Mouse (Mus musculus) layer of hippocampus, postnatal 25 days (tissue): Measurements from ENCODE around the gene Mmrn1. TPM values are rescaled to one million over a fixed set of nuclear protein-coding genes. Genes with fewer than 3 reads are reported as not detected.
"Not testable (repeated sequence)": the region's sequence is repeated elsewhere in the genome, so short reads cannot be mapped to it uniquely, and the experiment has no call there.

ENCODE experiments used
- DNase-seq, 2 experiments: peaks; one replicate each; pipeline ENCODE4 v3.0.0; 2022; ENCODE audit warnings: mixed read lengths in 2 of 2, low spot score in 1 of 2; ENCODE audit errors: extremely low spot score in 1 of 2
- total RNA-seq, 2 experiments: library from RNA; stranded (reverse); gene quantifications; 2 replicates each; pipeline ENCODE4 v1.2.3; 2021

The Mmrn1 gene
- total RNA-seq = under 1 TPM in 1 of 2 experiments, not detected in 1; 0.12 TPM

DNA sequence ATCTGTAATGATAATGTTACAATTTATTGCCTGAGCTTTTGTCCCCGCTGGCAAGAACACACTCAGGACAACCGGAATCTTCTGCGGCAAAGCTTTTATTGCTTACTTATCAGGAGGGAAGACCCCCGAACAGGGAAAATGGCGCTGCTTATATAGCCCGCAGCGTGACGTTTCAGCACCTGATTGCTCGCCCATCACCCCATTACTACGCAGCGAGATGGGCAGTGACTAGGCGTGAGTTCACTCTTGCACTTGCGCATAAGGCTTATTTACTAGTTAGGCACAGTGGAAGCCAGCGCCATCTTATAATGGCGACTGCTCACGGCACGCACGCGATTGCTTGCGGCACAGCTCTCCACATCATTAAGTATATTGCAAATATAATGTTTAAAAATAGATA is at the start of gene Mmrn1:
TSS of gene Mmrn1 (plus strand) at position 301 of the 400 bp plus-strand sequence.
- DNase-seq = not testable (repeated sequence)

DNA sequence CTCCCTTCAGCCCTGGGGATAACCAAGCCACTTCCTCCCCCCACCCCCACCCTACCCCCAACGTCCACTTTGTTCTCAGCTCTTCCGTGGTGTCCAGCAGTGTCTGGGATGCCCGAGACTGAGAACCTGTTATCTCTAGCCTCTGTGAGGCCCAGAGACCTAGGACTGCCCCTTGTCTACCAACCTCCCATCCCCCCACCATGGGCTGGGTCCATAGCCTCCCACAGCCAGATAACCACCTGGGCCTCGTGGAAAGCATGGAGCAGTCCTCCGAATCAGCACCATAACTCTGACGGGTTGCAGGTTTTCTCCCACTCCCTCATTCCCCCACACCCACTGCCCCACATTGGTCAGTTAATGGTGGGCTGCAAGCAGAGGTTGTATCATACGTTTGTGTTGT is 44.4 kb upstream of the Mmrn1 start:
- DNase-seq = no peak

DNA sequence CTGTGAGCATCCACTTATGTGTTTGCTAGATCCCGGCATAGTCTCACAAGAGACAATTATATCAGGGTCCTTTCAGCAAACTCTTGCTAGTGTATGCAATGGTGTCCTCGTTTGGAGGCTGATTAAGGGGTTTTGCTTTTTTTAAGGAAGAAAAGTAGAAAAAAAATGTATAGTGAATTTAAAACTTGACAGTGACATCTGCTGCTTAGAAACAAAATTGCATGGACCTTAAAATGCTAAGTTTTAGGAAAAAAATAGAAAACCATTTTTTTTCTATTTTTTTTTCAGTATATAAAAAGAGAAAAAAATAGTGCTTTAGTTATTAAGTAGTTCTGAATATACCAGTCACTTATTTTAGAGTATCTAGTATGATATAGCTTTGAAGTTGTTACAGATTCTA is 43.2 kb upstream of the Mmrn1 start:
- no peak for DNase-seq

DNA sequence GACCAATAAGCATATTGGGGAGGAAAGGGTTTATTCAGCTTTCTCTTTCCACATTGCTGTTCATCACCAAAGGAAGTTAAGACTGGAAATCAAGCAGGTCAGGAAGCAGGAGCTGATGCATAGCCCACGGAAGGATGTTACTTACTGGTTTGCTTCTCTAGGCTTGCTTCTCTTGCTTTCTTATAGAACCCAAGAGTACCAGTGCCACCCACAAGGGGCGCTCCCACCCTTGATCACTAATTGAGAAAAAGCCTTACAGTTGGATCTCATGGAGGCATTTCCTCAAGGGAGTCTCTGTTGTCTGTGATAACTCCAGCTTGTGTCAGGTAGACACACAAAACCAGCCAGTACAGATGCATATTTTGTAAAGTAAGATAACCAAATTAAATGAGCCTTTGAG is 17.5 kb upstream of the Mmrn1 start:
- no peak for DNase-seq

DNA sequence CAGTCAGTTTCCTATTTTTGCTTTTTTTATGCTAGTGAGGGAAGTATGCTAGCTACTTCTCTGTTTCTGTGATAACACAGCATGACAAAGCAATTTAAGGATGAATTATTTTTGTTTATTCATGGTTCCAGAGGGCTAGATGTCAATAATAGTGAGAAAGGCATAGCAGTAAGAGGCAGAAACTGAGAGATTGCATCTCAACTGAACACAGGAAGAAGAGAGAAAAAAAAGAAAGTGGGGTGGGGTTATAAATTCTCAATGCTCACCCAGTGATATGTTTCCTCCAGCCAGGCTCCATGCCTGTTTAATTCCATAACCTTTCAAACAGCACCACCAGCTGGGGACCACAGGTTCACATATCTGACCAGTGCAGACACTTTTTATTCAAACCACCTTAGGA is 6.6 kb downstream of the Mmrn1 start:
- DNase-seq = peak in 1 of 2 experiments; percentile 31

DNA sequence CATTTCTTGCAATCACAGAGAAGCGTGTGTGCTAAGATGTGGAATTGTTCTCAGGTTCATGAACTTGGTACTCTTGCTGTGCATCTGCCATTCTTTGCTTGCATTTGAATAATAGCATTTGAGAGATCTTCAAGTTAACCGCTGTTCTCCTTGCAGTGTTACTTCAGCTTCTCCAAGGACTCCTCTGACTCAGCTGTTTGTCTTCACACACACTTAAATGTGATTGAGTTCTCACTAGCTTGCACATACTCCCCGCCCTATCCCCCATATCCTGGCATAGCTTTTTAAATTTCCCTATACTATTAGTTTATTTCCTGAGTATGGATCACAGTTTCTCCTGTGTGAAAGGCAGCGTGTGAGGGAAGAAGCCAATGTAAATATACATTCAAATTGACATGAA is 10.1 kb downstream of the Mmrn1 start:
- no peak for DNase-seq

DNA sequence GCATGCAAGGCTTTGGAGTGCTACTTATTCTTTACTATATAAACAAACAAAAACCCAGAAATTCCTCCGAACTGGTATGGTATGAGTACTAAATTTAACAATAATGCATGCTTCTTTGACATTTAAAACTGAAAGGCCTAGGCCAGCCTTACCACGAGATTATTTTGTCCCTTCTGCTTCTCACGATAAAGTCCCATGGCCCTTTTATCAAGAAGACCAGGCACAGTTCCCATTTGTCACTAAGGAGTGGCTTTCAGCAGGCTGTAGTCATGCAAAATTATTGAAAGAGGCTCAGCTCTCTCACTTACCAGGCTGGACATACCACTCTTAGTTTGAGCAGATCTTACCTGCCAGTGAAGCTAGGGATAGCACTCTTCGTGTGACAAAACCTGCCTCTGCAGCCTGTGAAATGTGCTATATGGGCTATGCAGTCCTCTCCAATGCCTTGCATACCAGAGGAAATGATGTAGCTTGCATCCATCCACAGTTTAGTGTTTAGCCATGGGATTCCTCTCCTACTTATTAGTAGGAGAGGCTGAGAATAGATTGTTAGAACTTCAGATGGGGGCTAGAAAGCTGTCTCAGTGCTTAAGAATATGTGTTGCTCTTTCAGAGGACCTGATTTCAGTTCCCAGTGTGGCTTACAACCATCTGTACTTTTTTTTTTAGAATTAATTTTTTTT is 10.8 kb downstream of the Mmrn1 start:
- no peak for DNase-seq

DNA sequence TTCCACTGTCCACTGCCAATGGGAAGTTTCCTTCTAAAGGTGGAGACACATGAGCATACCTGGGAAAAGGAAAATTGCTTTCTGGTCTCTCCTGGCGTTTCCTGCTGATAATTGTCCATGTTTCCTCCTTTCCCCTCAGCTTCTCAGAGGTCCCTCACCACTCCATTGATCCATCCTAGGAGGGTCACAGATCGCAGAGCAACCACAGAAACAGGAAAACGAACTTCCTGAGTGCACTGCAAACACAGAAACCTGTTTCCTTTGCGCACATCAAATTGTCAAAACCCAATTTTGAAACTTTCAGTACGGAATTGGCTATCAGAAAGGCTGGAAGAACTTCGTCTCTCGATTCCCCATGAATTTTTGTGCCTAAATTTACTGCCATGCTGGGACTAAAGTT is 19.4 kb downstream of the Mmrn1 start:
- no peak for DNase-seq

DNA sequence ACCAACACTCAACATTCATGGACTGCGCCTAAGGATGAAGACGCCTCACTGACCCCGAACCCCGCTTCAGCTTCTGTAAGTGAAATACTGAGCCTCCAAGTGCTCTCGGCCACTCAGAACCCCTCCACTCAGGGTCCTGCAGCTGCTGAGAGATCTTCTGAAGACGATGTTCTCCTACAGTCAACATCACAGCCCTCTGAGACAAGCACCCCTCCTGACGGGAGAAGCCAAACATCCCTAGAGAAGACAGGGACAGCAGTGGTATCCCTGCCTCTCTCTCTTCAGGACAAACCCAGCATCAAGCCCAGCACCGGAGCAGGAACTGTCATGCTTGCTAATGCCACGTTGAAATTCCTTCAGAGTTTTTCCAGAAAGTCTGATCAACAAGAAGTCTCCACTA is 19.8 kb downstream of the Mmrn1 start:
- DNase-seq = no peak

DNA sequence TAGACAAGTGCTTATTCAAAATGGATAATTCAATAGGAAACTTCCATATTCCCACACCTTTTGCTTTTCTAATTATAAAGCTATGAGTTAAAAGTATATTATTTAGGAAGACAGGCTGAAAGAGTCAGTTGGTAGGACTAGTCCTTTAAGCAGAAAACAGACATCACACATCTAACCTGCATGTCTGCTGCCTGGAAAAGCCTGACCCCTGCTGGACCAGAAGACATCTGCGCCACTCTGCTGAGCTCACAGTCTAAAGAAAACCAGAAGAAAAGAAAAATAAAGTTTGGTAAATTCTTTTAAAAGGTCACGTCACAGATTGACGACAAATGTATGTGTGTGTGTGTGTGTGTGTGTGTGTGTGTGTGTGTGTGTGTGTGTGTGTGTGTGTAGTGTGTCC is 25.6 kb downstream of the Mmrn1 start:
- DNase-seq = peak in 1 of 2 experiments; percentile 40

DNA sequence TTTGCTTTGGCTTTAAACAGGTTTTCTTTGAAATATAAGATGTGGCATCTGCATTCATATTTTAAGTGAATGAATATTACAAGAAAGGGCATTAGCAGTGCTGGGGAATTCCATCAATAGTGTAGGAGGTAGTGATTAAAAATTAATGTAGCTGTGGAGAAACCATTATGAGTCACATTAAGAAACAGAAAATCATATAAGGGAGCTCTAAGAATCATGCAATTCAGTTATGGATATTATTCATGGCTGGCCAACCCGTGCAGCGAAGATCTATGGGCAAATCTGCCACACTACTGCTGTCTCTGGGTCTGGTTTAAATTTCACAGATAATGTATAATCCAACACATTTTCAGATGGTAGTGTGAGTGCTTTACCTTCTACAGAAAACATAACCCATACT is 36.5 kb downstream of the Mmrn1 start:
- DNase-seq = no peak

DNA sequence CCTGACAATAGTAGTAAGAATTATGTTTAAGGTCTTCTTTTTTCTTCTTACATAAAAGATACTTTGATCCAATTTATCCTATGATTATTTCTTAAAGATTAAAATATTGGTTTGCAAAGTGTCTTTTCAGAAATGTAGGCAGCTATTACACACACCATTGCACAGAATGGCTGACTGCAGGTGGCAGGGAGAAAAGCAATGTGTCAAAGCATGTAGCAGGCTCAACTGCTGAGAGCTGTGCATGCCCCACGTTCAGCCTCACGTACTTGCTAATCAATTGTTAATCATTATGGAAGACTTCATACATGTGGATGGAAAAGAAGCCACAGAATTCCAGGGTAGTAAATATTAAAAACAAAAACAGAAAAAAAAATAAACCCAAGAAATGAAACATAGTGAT is 37.1 kb downstream of the Mmrn1 start:
- DNase-seq = no peak

DNA sequence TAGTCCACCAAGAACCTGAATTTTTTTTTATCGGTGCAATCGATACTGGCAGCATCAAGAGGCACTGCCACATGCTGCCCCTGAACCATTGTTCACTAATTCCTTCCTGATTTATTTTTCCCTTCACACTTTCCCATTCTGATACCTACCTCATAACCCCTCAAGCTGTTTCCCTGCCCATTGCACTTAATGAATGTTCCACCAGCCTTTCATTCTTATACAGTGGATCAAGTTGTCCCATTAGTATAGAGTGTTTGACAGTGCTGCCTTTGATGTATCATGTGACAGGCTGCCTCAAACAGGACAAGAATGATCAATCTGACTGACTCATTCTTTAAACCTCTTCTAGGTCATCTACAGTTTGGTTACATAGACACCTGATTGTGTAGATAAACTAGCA is 37.9 kb downstream of the Mmrn1 start:
- DNase-seq = no peak

DNA sequence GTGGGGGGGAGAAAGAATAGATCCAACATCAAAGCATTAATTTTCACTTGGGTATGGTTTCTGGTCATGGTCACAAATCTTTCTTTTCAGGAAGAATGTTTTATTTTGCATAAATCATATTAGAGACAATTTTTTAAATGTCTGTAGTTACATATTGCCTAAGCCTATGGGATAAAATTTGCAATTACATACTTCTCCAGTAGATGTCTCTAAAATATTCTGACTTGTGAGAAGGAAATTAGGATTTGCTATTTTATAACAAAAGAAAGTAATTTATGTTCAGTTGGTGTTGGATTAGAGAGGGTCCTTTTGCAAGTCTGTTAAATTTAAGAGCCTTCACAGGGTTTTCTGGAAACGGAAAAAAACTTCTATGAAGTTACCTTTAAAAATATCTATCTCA is 39.0 kb downstream of the Mmrn1 start:
- DNase-seq = no peak

DNA sequence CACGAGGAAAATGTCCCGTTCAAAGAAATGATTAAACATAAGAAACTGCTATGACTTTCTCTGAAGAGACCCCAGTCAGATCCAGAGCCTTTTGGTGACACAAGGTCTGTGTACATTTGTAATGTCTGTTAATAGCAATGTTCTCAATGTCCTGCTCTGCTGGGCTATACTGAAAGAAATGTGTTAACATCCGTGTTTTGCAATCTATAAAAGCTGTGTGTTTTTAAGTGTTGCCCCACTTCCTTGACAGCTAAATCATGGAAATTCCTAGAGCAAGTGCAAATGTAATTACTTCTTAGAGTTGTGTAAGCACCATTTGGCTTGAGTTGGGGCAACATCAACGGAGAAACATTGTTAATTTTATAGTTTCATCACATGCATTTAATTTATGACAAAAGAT is 42.2 kb downstream of the Mmrn1 start:
- no peak for DNase-seq

DNA sequence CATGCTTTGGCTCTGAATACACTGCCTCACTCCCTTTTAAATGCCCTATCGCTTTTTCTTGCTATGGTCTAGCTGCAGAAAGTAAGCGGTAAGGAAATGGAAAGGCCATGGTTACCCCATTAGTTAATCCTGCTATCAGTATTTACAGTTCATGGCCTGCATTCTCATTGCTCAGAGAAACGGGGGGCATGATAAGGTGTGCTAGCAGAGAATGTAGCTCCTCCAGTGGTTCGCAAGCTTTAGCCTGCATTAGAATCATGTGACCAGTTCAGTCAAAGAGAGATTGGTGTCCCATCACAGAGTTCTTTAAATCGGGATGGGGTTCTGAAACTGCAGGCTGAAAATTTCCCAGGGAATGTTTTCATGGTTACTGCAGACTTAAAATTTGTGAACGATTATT is 44.6 kb downstream of the Mmrn1 start:
- no peak for DNase-seq

DNA sequence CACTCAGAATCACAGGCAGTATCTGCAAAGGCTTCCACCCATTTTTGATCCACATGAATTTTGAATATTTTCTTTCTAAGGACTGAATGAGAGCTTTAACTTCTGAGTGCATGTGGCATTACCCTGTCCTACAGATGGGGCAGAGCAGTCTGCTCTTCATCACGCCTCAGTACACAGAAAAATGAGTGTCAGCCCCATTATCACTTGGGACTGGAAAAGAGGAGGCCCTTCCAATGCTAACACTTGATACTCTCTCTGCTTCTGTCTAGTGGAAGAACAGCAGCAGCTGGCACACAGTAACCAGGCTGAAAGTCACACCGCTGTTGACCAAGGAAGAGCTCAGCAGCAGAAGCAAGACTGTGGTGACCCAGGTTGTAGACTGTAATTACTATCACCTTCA is 46.0 kb downstream of the Mmrn1 start:
- DNase-seq = no peak

DNA sequence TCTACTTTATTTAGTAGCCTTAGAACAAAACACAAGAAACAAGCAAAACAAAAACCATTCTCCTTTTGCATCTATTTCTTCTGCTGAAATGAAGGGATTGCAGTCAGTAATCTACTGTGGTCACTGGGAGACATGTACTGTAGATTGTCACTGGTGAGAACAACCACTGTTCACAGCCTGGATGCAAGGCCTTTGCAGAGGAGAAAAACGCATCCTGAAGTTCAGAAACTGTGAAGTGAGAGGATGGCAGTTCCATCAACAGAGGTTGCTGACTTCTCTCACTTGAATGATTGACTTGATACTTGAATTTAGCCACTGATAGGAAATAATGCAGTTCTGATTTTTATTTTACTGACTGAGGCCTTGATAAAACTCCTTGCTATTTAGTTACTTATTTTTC is 53.8 kb downstream of the Mmrn1 start:
- DNase-seq = no peak

DNA sequence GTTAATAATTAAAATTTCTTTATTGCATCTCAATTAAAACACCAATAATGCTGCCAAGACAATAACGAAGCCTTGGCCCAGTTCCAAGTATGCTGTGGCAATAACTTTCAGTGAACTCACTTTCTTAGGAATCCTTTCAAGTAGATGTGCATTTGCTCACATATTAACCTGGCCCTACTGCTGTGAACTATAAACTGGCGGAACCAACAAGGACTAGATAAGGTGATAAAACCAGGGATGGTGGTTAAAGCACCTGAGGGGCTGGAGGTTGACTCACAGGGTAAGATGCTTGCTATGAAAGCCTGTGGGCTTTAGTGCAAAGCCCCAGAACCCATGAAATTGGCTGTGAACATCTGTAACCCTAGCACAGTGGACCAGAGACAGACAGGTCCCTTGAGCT is 54.3 kb downstream of the Mmrn1 start:
- no peak for DNase-seq

DNA sequence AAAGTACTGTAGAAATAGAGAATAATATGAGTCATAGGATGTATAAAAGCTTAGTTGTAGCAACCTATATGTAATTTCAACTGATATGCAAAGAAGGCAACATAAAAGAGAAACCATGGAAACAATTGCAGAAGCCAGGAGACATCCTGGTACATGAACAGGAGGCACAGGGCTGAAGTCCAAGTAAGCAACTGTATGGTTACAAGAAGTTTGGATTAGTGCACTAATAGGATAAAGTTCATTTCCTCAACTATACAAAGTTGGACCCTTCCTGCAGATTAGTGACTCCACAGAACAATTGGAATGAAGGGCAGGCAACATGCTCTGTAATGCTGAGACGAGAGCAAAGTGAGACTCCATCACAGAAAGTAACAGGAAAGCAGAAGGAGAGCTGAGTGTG is 59.6 kb downstream of the Mmrn1 start:
- no peak for DNase-seq

DNA sequence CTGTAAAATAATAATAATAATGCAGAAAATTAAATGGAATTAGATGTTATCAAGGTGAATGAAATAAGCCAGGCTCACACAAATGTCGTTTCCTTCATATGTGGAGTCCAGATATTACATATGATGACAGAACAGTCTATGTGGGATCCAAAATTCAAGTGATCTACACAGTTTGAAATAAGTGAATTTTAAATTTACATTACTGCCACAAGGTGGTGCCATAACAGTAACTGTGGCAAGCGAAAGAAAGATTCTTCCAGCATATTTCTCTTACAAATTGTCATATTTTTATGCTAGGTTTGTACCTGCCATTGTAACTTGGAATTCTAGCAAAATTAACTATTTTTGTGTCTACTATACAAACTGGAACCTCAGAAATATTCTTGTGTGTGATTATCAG is 61.1 kb downstream of the Mmrn1 start:
- DNase-seq = no peak

DNA sequence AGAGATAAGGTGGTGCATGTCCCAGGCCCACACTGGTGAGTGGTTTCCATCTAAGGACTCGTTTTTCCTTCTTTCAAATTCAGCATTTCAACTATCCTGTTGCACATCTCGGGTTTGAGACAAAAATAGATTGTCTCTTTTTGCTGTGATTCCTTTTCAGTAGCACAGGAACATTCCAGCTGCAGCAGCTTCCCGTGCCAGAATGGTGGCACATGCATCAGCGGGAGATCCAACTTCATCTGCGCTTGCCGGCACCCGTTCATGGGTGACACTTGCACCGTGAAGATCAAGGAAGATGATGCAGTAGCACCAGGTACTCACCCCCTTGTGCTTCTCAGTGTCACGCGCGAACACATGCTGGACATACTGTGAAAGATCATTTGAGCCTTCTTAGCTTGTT is 62.1 kb downstream of the Mmrn1 start:
- DNase-seq = no peak

DNA sequence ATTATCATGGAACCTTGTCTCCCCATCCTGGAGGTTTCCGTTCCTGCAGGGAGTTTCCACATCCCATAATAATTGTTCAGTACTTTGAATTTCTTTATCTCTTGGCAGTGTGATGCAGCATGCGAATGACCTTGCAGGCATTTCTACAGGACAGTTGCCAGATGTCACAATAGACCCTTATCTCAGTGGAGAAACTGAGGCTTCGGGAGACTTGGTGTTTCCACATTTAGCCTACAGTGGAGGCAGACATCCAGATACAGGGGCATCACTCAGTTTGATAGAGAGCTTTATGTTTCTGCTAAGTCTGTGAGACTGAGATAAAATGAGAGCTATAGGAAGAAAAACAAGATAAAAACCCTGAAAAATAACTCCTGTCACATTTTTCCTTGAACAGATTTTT is 63.0 kb downstream of the Mmrn1 start:
- DNase-seq = no peak
